Mouse (Mus musculus) C2C12 (cell line): ENCODE data around the gene Adal. TPM values are rescaled to one million over a fixed set of nuclear protein-coding genes. Genes with fewer than 3 reads are reported as not detected.

Source experiments
- H3K27me3 ChIP-seq: one replicate; pipeline ENCODE4 v1.6.1; 2011; ENCODE audit not compliant: control insufficient read depth, insufficient read depth, insufficient read length
- H3K36me3 ChIP-seq: one replicate; pipeline ENCODE4 v1.6.1; 2011; ENCODE audit not compliant: control insufficient read depth, insufficient read depth
- H3K4me3 ChIP-seq: one replicate; pipeline ENCODE4 v1.5.1; 2011; ENCODE audit warnings: mild to moderate bottlenecking, control low read depth; ENCODE audit not compliant: poor library complexity, insufficient read depth, severe bottlenecking
- H3K79me2 ChIP-seq: one replicate; pipeline ENCODE4 v1.6.1; 2011; ENCODE audit not compliant: control insufficient read depth, insufficient read depth
- H3K79me3 ChIP-seq: one replicate; pipeline ENCODE4 v1.6.1; 2011; ENCODE audit warnings: low read depth, control low read depth
- H3ac ChIP-seq: one replicate; pipeline ENCODE3; 2011; ENCODE audit warnings: low read depth; ENCODE audit not compliant: control insufficient read depth, insufficient read length
- CEBPB ChIP-seq: IDR thresholded peaks from one replicate; pipeline ENCODE4 v1.6.1; 2011; ENCODE audit warnings: low read depth, mild to moderate bottlenecking, control low read depth, moderate library complexity
- CTCF ChIP-seq: IDR thresholded peaks from one replicate; pipeline ENCODE4 v1.5.1; 2011; ENCODE audit not compliant: control insufficient read depth, insufficient read depth, insufficient read length
- FOSL1 ChIP-seq: IDR thresholded peaks from one replicate; pipeline ENCODE4 v1.8.0; 2011; ENCODE audit warnings: mild to moderate bottlenecking, low read length; ENCODE audit not compliant: poor library complexity, insufficient read depth, severe bottlenecking
- MAX ChIP-seq: IDR thresholded peaks from one replicate; pipeline ENCODE4 v1.6.1; 2011; ENCODE audit warnings: mild to moderate bottlenecking, control low read depth
- MYOD1 ChIP-seq: IDR thresholded peaks from one replicate; pipeline ENCODE4 v1.6.1; 2011; ENCODE audit warnings: low read depth; ENCODE audit not compliant: control insufficient read depth, insufficient read length
- MYOG ChIP-seq: IDR thresholded peaks from one replicate; pipeline ENCODE4 v1.6.1; 2011; ENCODE audit not compliant: control insufficient read depth, insufficient read length; ENCODE audit errors: extremely low read depth
- USF1 ChIP-seq: IDR thresholded peaks from one replicate; pipeline ENCODE4 v1.6.1; 2011; ENCODE audit warnings: low read depth, mild to moderate bottlenecking, control low read depth, moderate library complexity
- polyA plus RNA-seq: library from polyadenylated mRNA; unstranded; fragments of >200 nt; fragmentation: generic; extraction: Trizol; gene quantifications from one replicate; pipeline ENCODE4 v1.2.1, GENCODE M21; 2012; ENCODE audit warnings: missing spikeins

Gene Adal
- polyA plus RNA-seq, 1 experiment: 1.6 TPM

DNA sequence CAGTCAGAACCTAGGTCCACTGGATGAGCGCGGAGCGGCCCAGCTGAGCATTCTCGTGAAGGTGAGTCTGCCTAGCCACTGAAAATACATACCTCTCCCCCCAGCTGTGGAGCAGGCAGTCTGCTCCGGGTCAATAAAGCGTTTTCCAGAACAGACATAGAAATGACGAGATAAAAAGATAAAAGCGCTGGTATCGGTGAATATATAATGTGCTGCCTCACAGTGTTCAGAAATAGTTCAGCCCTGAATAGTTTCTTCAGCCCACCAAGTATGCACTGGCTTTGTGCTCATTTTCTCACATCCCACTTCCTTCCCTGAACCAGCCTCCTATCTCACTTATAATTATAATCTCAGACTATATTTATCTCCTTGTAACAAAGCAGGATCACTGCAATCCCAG is 55.2 kb downstream of the Adal start:
- H3K79me2 ChIP-seq: no peaks in the 10 kb centered on the region
- H3K4me3 ChIP-seq: no peak overlapping the region
- H3K27me3 ChIP-seq: no peaks in the 10 kb centered on the region
- H3ac ChIP-seq: no peak overlapping the region
- peaks cover 90% of the 10 kb centered on the region for H3K36me3 ChIP-seq
- H3K79me3 ChIP-seq: no peaks in the 10 kb centered on the region
- no peak for TF ChIP-seq FOSL1
- no peak for TF ChIP-seq MYOD1
- TF ChIP-seq CTCF: no peak
- no peak for TF ChIP-seq CEBPB
- TF ChIP-seq USF1: no peak

DNA sequence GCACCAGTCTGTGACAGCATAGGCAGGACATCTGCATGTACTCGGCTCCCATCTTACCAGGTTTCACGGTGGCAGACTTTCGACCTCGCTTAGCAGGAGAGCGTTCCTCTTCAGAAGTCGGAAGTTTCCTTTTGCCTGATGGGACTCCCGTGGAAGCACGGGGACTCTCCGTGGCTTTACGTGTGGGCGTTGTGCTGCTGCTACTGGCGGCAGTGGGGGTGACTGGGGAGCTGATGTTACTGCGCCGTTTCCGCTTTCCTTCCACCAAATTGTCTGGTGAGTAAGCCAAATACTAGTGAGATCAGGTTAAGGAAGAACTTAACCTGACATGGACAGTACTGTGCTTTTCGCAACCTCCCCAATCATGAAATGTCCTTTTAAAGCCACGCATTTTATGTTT is 64.0 kb downstream of the Adal start:
- H3K27me3 ChIP-seq: no peaks in the 10 kb centered on the region
- no peak overlapping the region for H3K4me3 ChIP-seq
- H3K79me2 ChIP-seq: no peaks in the 10 kb centered on the region
- no peak overlapping the region for H3ac ChIP-seq
- H3K36me3 ChIP-seq: peaks cover 92% of the 10 kb centered on the region
- TF ChIP-seq CTCF (no peak), MYOD1 (no peak), MAX (no peak), USF1 (no peak), FOSL1 (no peak), CEBPB (no peak), MYOG (no peak)
- H3K79me3 ChIP-seq: no peaks in the 10 kb centered on the region

Other genes with a start within 250 kb of the Adal start
- 5.6 TPM for gene Ubr1, start 169.7 kb upstream of the Adal start, polyA plus RNA-seq
- 4.9 TPM for gene Tmem62, start 163.4 kb upstream of the Adal start, polyA plus RNA-seq
- gene Ccndbp1, start 132.0 kb upstream of the Adal start, polyA plus RNA-seq: 21.1 TPM
- gene Epb42, start 103.4 kb upstream of the Adal start, polyA plus RNA-seq: not detected
- 0.13 TPM for gene Tgm5, start 54.6 kb upstream of the Adal start, polyA plus RNA-seq
- gene Tgm7, start 30.6 kb upstream of the Adal start, polyA plus RNA-seq: not detected
- gene Lcmt2, start 225 bp downstream of the Adal start, polyA plus RNA-seq: 3.6 TPM
- gene Tubgcp4, start 30.2 kb downstream of the Adal start, polyA plus RNA-seq: 16.7 TPM
- gene Zscan29, start 30.7 kb downstream of the Adal start, polyA plus RNA-seq: 3.1 TPM
- 13.3 TPM for gene Trp53bp1, start 131.0 kb downstream of the Adal start, polyA plus RNA-seq
- gene Map1a, start 149.2 kb downstream of the Adal start, polyA plus RNA-seq: 23.9 TPM
- gene Ppip5k1, start 215.0 kb downstream of the Adal start, polyA plus RNA-seq: 5.8 TPM
- 0.23 TPM for gene Ckmt1, start 217.3 kb downstream of the Adal start, polyA plus RNA-seq
- gene Strc, start 246.7 kb downstream of the Adal start, polyA plus RNA-seq: not detected